Mouse (Mus musculus) stomach, postnatal 0 days (tissue): ENCODE data around the gene Hdhd5. TPM values are rescaled to one million over a fixed set of nuclear protein-coding genes. Genes with fewer than 3 reads are reported as not detected.
A peak's percentile ranks its signal among the peaks of the same experiment; 100 is the strongest.

Experiments used
- ATAC-seq: fragments of 200-750 bp; cut with Nextera tagmentation; 2 replicates; pipeline ENCODE4 v1.8.0; 2017; ENCODE audit not compliant: low FRiP score, low TSS enrichment
- DNase-seq: peaks from one replicate; pipeline ENCODE4 v3.0.0-alpha.2; 2016; ENCODE audit warnings: low spot score
- H3K27ac ChIP-seq: fragments of 300-500 bp; sonication (generic); replicated peaks from 2 replicates; pipeline ENCODE4 v1.5.1; 2014; ENCODE audit warnings: mild to moderate bottlenecking, control low read depth
- H3K27me3 ChIP-seq: fragments of 300-500 bp; sonication (generic); 2 replicates; pipeline ENCODE4 v1.6.1; 2014; ENCODE audit warnings: low read length; ENCODE audit not compliant: control insufficient read depth, insufficient read depth
- H3K36me3 ChIP-seq: fragments of 300-500 bp; sonication (generic); 2 replicates; pipeline ENCODE4 v1.6.1; 2014; ENCODE audit warnings: low read length, mixed read lengths; ENCODE audit not compliant: control insufficient read depth, insufficient read depth
- H3K4me1 ChIP-seq: fragments of 300-500 bp; sonication (generic); replicated peaks from 2 replicates; pipeline ENCODE4 v1.6.1; 2014; ENCODE audit warnings: antibody characterized with exemption; ENCODE audit not compliant: control insufficient read depth, insufficient read depth
- H3K4me2 ChIP-seq: fragments of 300-500 bp; sonication (generic); replicated peaks from 2 replicates; pipeline ENCODE4 v1.6.1; 2014; ENCODE audit warnings: low read depth, mild to moderate bottlenecking, control low read depth, moderate library complexity
- H3K4me3 ChIP-seq: fragments of 300-500 bp; sonication (generic); 2 replicates; pipeline ENCODE4 v1.5.1; 2014; ENCODE audit warnings: low read depth, low read length, control low read depth
- H3K9ac ChIP-seq: fragments of 300-500 bp; sonication (generic); 2 replicates; pipeline ENCODE4 v1.6.1; 2014; ENCODE audit warnings: mild to moderate bottlenecking, low read length, control low read depth, mixed read lengths
- H3K9me3 ChIP-seq: fragments of 300-500 bp; sonication (generic); 2 replicates; pipeline ENCODE4 v1.6.1; 2016; ENCODE audit warnings: low read length; ENCODE audit not compliant: control insufficient read depth
- CTCF ChIP-seq: IDR thresholded peaks from 2 replicates; pipeline ENCODE4 v1.5.1; 2016; ENCODE audit warnings: antibody characterized with exemption, low read depth, mild to moderate bottlenecking, moderate library complexity
- EP300 ChIP-seq: optimal IDR thresholded peaks from 2 replicates; pipeline ENCODE3; 2016; ENCODE audit warnings: antibody characterized with exemption
- WGBS: fragments of 180-500 bp; shearing (Covaris S2); extraction: QIAGEN DNeasy Blood & Tissue Kit; methylation state at CpG from one replicate; pipeline ENCODE4 v1.1.7; 2014; 5-methylcytosine and 5-hydroxymethylcytosine counted together
- polyA plus RNA-seq: library from polyadenylated mRNA; unstranded; fragments of >200 nt; fragmentation: Nextera tagmentation; extraction: Ambion mirVana; gene quantifications from 2 replicates; pipeline ENCODE4 v1.2.1, GENCODE M21; 2015

The Hdhd5 gene
- polyA plus RNA-seq, 1 experiment from 2014 or later = 8.5 TPM

DNA sequence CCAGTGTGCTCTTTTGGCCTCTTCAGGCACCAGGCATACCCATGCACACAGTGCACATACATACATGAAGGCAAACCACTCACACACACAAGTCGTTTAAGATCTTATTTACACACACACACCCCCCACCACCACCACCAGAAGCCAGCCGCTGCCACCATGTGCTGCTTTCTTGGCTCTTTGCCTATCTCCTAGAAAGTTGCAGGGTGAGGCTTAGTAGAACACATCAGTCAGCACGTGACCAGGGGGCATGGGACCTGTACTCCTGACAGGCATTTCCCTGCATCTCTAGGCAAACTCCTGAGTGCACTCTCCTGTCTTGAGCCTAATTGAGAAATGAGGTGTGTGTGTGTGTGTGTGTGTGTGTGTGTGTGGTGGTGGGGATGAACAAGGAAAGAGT lies 46.1 kb downstream of the Hdhd5 start:
- 41% methylated on average over 3 of the region's 3 CpGs for WGBS
- TF ChIP-seq EP300 (no peak), CTCF (no peak)
- Histone ChIP-seq H3K4me2 (no peak overlapping the region), H3K9me3 (no peaks in the 10 kb centered on the region), H3K27ac (no peak overlapping the region), H3K36me3 (no peaks in the 10 kb centered on the region), H3K4me1 (no peaks in the 10 kb centered on the region), H3K4me3 (no peak overlapping the region), H3K27me3 (no peaks in the 10 kb centered on the region), H3K9ac (no peak overlapping the region)
- peak; percentile 56; the same call in 1 of the 2 replicates for ATAC-seq
- DNase-seq = peak; percentile 62

DNA sequence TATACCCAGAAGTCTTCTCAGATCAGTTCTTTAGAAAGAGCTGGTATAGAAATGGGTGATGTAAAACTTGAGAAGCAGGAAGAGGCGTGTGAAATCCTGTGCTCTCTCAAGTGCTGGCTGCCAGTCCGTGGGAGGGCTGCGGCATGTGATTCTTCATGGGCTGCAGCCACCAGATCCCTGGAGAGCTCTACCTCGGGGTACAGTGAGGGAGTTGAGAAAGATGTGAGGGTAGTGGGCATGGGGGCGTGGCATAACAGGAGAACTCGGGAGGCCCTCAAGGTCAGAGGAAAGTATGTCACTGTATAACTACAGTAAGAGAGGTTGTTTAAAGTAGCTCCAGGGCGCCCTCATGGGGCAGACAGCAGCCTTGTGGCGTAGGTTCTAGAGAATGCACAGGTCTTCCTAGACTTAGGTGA lies 47.9 kb downstream of the Hdhd5 start:
- ATAC-seq = peak; percentile 36; the same call in 1 of the 2 replicates

DNA sequence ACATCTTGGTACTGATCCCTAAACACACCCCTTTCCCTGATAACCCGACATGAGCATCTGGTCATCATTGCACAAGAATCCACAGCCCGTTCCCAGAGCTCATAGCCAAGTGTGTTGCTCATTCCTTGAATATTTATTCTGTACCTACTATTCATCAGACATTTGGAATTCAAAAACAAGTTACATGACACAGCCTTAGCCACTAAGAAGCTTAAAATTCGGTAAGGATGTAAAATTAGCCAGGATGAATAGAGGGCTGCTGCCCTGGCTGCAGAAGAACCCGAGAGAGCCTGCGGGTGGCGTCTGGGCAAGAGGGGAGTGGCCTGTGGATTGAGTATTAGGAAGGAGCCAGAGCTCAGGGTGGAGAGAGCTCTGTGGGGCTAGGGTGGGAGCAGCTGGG lies 48.4 kb downstream of the Hdhd5 start:
- Histone ChIP-seq H3K9me3 (no peaks in the 10 kb centered on the region), H3K4me1 (no peaks in the 10 kb centered on the region), H3K4me3 (no peak overlapping the region), H3K4me2 (no peak overlapping the region), H3K9ac (no peak overlapping the region), H3K36me3 (no peaks in the 10 kb centered on the region; the same call in 1 of the 2 replicates), H3K27ac (no peak overlapping the region), H3K27me3 (no peaks in the 10 kb centered on the region)
- ATAC-seq = no peak; the same call in 1 of the 2 replicates
- 38% methylated on average over 6 of the region's 6 CpGs for WGBS
- TF ChIP-seq CTCF = no peak
- no peak for TF ChIP-seq EP300
- DNase-seq = no peak

More for the DNA sequence above, 47.9 kb downstream of the Hdhd5 start:
- H3K4me2 ChIP-seq = 0 out of 2 replicates have a peak overlapping the region, but pooled peaks have one; percentile 20
- whole genome bisulfite sequencing = 31% methylated on average over 8 of the region's 8 CpGs
- no peaks in the 10 kb centered on the region for H3K4me1 ChIP-seq
- H3K27me3 ChIP-seq = no peaks in the 10 kb centered on the region
- no peak overlapping the region for H3K4me3 ChIP-seq
- no peaks in the 10 kb centered on the region for H3K9me3 ChIP-seq
- H3K27ac ChIP-seq = no peak overlapping the region
- DNase-seq = peak; percentile 67
- no peaks in the 10 kb centered on the region; the same call in 1 of the 2 replicates for H3K36me3 ChIP-seq
- H3K9ac ChIP-seq = no peak overlapping the region
- TF ChIP-seq CTCF (peak; percentile 66), EP300 (no peak)

DNA sequence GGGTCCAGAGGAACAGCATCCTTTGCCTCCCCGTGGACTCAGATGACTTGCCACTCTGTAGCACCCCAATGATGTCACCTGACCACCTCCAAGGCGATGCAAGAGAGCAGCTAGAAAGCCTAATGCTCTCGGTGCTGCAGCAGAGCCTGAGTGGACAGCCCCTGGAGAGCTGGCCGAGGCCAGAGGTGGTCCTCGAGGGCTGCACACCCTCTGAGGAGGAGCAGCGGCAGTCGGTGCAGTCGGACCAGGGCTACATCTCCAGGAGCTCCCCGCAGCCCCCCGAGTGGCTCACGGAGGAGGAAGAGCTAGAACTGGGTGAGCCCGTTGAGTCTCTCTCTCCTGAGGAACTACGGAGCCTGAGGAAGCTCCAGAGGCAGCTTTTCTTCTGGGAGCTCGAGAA lies 49.1 kb downstream of the Hdhd5 start:
- Histone ChIP-seq H3K4me3 (no peak overlapping the region), H3K36me3 (no peaks in the 10 kb centered on the region; the same call in 1 of the 2 replicates), H3K27ac (no peak overlapping the region), H3K4me2 (no peak overlapping the region), H3K4me1 (no peaks in the 10 kb centered on the region), H3K9me3 (no peaks in the 10 kb centered on the region), H3K27me3 (no peaks in the 10 kb centered on the region), H3K9ac (no peak overlapping the region)
- TF ChIP-seq CTCF (no peak), EP300 (no peak)
- ATAC-seq (no peak), DNase-seq (no peak)
- 92% methylated on average over 10 of the region's 14 CpGs for WGBS

DNA sequence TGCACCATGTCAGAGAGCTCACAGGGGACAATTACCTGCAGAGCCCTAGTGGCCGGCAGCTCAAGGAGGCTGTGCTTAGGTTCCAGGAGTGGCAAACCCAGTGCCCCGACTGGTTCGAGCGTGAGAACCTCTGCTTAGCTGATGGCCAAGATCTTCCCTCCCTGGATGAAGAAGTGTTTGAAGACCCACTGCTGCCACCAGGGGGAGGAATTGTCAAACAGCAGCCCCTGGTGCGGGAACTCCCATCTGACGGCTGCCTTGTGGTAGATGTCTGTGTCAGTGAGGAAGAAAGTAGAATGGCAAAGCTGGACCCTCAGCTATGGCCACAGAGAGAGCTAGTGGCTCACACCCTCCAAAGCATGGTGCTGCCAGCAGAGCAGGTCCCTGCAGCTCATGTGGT lies 49.6 kb downstream of the Hdhd5 start:
- DNase-seq (no peak), ATAC-seq (no peak)
- TF ChIP-seq EP300 (no peak), CTCF (peak; percentile 50)
- WGBS = 92% methylated on average over 6 of the region's 6 CpGs
- Histone ChIP-seq H3K9ac (no peak overlapping the region), H3K27ac (no peak overlapping the region), H3K4me2 (no peak overlapping the region), H3K4me3 (no peak overlapping the region), H3K9me3 (no peaks in the 10 kb centered on the region), H3K27me3 (no peaks in the 10 kb centered on the region), H3K4me1 (no peaks in the 10 kb centered on the region), H3K36me3 (no peaks in the 10 kb centered on the region; the same call in 1 of the 2 replicates)

DNA sequence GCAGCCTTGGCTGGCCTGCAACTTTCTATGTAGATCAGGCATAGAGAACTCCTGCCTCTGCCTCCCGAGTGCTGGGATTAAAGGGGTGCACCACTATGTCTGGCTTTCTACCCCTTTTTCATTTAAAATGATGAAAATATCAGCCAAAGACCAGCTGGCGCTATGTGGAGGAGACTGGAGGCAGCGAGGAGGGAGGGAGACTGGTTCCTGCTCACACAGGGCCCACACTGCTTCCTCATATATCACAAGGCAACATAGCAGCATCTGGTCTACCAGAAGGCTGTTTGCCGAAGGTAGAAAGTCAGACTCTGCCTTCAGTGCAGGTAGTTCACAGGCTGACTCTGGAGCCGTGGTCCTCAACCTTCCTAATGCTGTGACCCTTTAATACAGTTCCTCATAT lies 50.8 kb downstream of the Hdhd5 start:
- 83% methylated on average over 5 of the region's 5 CpGs for WGBS
- ATAC-seq = no peak

More for the DNA sequence above, 50.8 kb downstream of the Hdhd5 start:
- no peaks in the 10 kb centered on the region for H3K27me3 ChIP-seq
- no peak for DNase-seq
- H3K4me3 ChIP-seq = no peak overlapping the region
- no peaks in the 10 kb centered on the region for H3K9me3 ChIP-seq
- H3K27ac ChIP-seq = no peak overlapping the region
- TF ChIP-seq CTCF (no peak), EP300 (no peak)
- no peak overlapping the region for H3K9ac ChIP-seq
- H3K36me3 ChIP-seq = no peaks in the 10 kb centered on the region; the same call in none of the 2 replicates
- no peak overlapping the region for H3K4me2 ChIP-seq
- H3K4me1 ChIP-seq = no peaks in the 10 kb centered on the region
